Mouse (Mus musculus) forebrain, embryonic 14.5 days (tissue): ENCODE results near the gene Pygm. TPM values are rescaled to one million over a fixed set of nuclear protein-coding genes. Genes with fewer than 3 reads are reported as not detected.

ENCODE experiments used
- ATAC-seq: fragments of 200-750 bp; cut with Nextera tagmentation; 2 replicates; pipeline ENCODE4 v1.8.0; 2017; ENCODE audit warnings: mild to moderate bottlenecking, moderate library complexity
- DNase-seq: peaks from one replicate; pipeline ENCODE4 v3.0.0-alpha.2; 2015; ENCODE audit warnings: low spot score
- H3K27ac ChIP-seq: fragments of 300-500 bp; sonication (generic); 2 replicates; pipeline ENCODE4 v1.5.1; 2014; ENCODE audit warnings: low read depth, mild to moderate bottlenecking, control low read depth, low read length, moderate library complexity
- H3K27me3 ChIP-seq: fragments of 300-500 bp; sonication (generic); replicated peaks from 2 replicates; pipeline ENCODE4 v1.6.1; 2014; ENCODE audit warnings: low read length, control low read depth, mixed read lengths; ENCODE audit not compliant: control insufficient read depth, insufficient read depth
- H3K36me3 ChIP-seq: fragments of 300-500 bp; sonication (generic); 2 replicates; pipeline ENCODE4 v1.6.1; 2014; ENCODE audit warnings: low read length, control low read depth; ENCODE audit not compliant: control insufficient read depth, insufficient read depth
- H3K4me1 ChIP-seq: fragments of 300-500 bp; sonication (generic); 2 replicates; pipeline ENCODE4 v1.6.1; 2014; ENCODE audit warnings: antibody characterized with exemption, low read length, control low read depth; ENCODE audit not compliant: control insufficient read depth, insufficient read depth
- H3K4me2 ChIP-seq: fragments of 300-500 bp; sonication (generic); 2 replicates; pipeline ENCODE4 v1.6.1; 2014; ENCODE audit warnings: mild to moderate bottlenecking, control low read depth, low read length
- H3K4me3 ChIP-seq: fragments of 300-500 bp; sonication (generic); 2 replicates; pipeline ENCODE4 v1.5.1; 2014; ENCODE audit warnings: low read depth, low read length, control low read depth
- H3K9ac ChIP-seq: fragments of 300-500 bp; sonication (generic); 2 replicates; pipeline ENCODE4 v1.6.1; 2014; ENCODE audit warnings: mild to moderate bottlenecking, low read length, control low read depth, moderate library complexity
- H3K9me3 ChIP-seq: fragments of 300-500 bp; sonication (generic); replicated peaks from 2 replicates; pipeline ENCODE4 v1.6.1; 2016; ENCODE audit warnings: low read length, control low read depth, mixed read lengths; ENCODE audit not compliant: control insufficient read depth
- WGBS: fragments of 180-500 bp; shearing (Covaris S2); extraction: QIAGEN DNeasy Blood & Tissue Kit; methylation state at CpG from one replicate; pipeline ENCODE4 v1.1.7; 2014; 5-methylcytosine and 5-hydroxymethylcytosine counted together
- microRNA-seq: library from miRNA; unstranded; fragments of <30 nt; microRNA quantifications from one replicate; pipeline ENCODE4, GENCODE M21; 2016
- polyA plus RNA-seq: library from polyadenylated mRNA; unstranded; fragments of >200 nt; fragmentation: Nextera tagmentation; extraction: Ambion mirVana; gene quantifications from 2 replicates; pipeline ENCODE4 v1.2.1, GENCODE M21; 2014

Pygm gene
- polyA plus RNA-seq, 1 experiment from 2014 or later, result 1.3 TPM

- H3K4me3 ChIP-seq, result no peak overlapping the region
- H3K27me3 ChIP-seq, result no peaks in the 10 kb centered on the region
- ATAC-seq (no peak), DNase-seq (no peak)
- peak overlapping the region; percentile 18; the same call in 1 of the 2 replicates for H3K4me2 ChIP-seq
- peak overlapping the region; percentile 32 for H3K9ac ChIP-seq
- 37% methylated on average over 7 of the region's 7 CpGs for WGBS
- peaks cover 56% of the 10 kb centered on the region for H3K4me1 ChIP-seq
- peak overlapping the region; percentile 67 for H3K27ac ChIP-seq
- no peaks in the 10 kb centered on the region for H3K36me3 ChIP-seq
- no peaks in the 10 kb centered on the region for H3K9me3 ChIP-seq
Observed at GRCm38 (mm10) chr19:6446736-6447437, 62.7 kb downstream of the Pygm start.

Small RNAs within 50 kb of the gene (microRNA-seq; reads per million reads assigned to microRNA genes)
- gene Mir6989, result 0.53 reads per million

Other genes starting within 250 kb of the Pygm start
- gene Batf2, start 243.4 kb upstream of the Pygm start, polyA plus RNA-seq, result not detected in 2 replicates
- gene Arl2, start 242.9 kb upstream of the Pygm start, polyA plus RNA-seq, result 80.3 and 90.2 TPM in 2 replicates
- not detected in 2 replicates for gene Majin, start 200.0 kb upstream of the Pygm start, polyA plus RNA-seq
- 0.30 TPM in 1 of 2 replicates, not detected in the other for gene Gpha2, start 158.0 kb upstream of the Pygm start, polyA plus RNA-seq
- 74.3 and 98.9 TPM in 2 replicates for gene Ppp2r5b, start 148.5 kb upstream of the Pygm start, polyA plus RNA-seq
- gene Atg2a, start 142.7 kb upstream of the Pygm start, polyA plus RNA-seq, result 7.9 and 9.6 TPM in 2 replicates
- gene Ehd1, start 107.7 kb upstream of the Pygm start, polyA plus RNA-seq, result 71.3 and 79.8 TPM in 2 replicates
- 0.61 and 0.72 TPM in 2 replicates for gene Cdc42bpg, start 77.9 kb upstream of the Pygm start, polyA plus RNA-seq
- gene Men1, start 49.4 kb upstream of the Pygm start, polyA plus RNA-seq, result 47.7 and 61.6 TPM in 2 replicates
- gene Map4k2, start 43.3 kb upstream of the Pygm start, polyA plus RNA-seq, result 6.2 and 11.2 TPM in 2 replicates
- gene Sf1, start 20.7 kb upstream of the Pygm start, polyA plus RNA-seq, result 90.4 and 115 TPM in 2 replicates
- 28.6 and 30.7 TPM in 2 replicates for gene Rasgrp2, start 14.9 kb downstream of the Pygm start, polyA plus RNA-seq
- gene Nrxn2, start 34.3 kb downstream of the Pygm start, polyA plus RNA-seq, result 39.5 and 41.7 TPM in 2 replicates
- not detected in 2 replicates for gene Slc22a12, start 158.6 kb downstream of the Pygm start, polyA plus RNA-seq